Mouse (Mus musculus) cerebellum, adult 8-10 months (tissue): ENCODE results near the gene Etv6.
"Not testable (repeated sequence)": the region's sequence is repeated elsewhere in the genome, so short reads cannot be mapped to it uniquely, and the experiment has no call there.

ENCODE experiments used
- DNase-seq: peaks from one replicate; pipeline ENCODE4 v3.0.0; 2022

The Etv6 gene

DNA sequence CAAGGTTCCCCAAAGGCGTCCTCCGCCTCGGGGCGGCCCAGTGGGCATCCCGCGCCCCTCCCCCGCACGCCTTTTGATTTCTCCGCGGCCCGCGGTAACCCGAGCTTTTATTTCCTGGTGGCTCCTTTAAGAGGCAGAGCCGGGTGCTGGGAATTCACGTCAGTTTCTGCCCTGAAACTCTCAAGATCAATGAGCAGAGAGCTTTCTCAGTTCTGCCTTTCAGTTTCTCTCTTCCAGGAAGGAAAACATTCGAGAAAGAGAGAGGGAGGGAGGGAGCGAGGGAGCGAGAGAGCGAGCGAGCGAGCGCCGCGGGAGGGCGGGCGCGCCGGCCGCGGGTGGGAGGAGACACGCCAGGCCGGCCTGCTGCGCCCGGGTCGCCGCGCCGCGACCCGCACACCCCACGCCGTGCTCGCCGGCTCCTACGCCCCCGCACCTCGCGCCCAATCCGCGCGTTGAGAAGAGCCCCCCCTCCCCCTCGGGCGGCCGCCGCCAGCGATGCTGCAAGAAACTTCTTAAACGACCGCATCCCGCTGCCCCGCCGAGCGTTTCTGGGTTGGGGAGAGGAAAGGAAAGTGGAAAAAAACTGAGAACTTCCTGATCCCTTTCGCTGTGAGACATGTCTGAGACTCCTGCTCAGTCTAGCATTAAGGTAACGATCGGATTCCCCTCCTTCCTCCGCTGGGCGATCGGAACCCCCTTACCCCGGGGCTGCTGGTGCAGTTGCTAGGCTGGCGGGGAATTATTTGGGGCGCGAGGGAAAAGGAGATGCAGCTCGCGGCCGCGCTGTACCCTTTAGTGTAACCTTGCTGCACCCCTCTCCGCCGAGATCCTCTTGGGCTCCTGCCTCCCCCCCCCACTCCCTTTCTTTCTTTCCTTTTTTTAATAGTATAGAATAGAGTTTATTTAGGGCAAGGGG lies at the start of gene Etv6:
Gene Etv6 (plus strand): TSS at position 211 of the 916 bp plus-strand sequence.
- DNase-seq, result peak; percentile 66

DNA sequence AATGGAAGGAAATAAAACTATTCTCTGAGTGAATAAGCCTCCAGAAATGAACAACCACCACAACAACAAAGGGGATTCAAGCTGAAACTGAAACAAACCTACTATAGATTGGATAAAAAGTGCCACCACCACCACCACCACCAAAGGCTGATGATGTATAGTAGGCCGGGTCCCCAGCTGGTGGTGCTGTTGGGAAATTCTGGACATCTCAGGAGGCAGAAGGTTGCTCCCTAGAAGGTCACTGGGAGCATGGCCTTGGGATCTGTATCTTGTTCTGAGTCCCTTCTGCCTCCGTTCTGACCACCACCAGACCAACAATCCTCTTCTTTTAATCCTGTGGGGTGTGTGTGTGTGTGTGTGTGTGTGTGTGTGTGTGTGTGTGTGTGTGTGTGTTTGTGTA lies 49.3 kb upstream of the Etv6 start:
- DNase-seq, result no peak

DNA sequence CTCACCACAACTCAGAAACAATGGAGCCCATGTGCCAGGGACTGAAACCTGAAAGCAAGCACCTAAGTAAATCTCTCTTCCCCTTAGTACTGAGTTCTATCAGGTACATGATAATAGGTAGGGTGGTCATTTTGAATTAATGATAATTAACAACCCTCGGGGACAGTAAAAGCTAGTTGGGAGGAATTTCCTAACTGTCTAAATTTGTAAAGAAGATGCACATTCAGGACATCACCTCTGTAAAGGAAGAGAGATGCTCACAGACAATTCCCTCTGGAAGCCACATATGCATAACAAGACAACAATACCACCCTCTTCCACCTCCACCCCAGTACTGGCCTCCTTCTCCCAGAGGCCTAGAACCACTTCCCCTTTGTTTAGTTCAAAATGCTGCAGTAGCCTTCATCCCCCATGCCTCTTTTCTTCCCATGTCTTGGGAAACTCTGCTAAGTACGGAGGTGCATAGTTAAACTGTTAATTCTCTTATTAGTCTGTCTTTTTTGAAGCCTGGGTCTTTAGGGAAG lies 48.4 kb upstream of the Etv6 start:
- DNase-seq, result no peak

DNA sequence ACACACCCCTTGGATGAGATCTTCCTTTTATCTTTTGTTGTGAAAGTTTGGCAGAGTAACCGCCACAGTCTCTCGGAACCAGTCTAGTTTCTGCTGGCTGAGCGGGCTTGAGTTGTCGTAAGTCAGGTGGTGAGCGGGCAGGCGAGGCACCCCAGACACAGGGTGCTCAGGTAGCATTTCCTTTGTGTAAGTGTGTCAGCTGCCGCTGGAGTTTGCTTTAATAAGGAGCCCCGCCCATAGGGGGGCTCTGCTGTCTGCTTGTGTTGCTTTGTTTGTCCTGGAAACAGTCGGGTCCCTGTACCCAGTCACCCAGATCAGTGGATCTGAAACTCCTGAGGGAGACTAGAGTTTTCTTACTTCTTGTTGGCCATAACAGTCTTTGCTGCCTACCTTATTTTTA lies 47.5 kb upstream of the Etv6 start:
- no peak for DNase-seq

DNA sequence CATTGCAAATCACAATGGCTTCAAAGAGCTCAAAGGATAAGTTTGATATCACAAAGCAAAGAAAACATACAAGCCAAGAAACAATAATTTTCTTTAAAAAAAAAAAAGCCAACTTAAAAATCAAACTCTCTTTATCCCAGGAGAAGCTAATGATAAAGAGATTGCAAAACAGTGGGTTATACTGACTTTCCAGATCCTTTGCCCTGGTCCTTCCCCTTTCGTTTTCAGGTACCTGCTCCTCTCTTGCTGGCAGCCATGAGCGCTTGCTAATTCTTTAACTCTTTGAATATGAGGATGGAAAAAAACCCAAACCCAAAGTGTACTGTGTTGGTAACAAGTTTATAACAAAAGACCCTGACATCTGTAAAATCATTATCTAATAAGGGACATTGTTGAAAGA lies 38.0 kb upstream of the Etv6 start:
- no peak for DNase-seq

DNA sequence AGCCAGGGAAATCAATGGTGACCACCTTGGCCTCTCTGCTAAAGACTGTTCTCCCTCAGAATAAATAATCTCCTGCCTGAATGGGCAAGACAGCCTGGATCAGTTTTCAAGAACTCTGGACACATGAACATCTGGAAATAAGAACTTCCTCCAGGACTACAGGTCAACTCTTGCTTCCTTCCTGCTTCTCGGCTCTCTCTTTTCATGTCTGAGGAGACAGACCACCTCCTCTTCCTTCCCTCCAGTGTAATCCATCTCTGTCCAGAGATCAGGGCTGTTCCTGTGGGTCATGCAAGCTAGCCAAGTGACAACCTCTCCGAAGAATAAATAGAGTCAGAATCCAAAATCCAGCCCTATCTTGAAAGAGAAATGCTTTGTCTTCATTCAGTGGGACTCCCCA lies 37.6 kb upstream of the Etv6 start:
- no peak for DNase-seq

DNA sequence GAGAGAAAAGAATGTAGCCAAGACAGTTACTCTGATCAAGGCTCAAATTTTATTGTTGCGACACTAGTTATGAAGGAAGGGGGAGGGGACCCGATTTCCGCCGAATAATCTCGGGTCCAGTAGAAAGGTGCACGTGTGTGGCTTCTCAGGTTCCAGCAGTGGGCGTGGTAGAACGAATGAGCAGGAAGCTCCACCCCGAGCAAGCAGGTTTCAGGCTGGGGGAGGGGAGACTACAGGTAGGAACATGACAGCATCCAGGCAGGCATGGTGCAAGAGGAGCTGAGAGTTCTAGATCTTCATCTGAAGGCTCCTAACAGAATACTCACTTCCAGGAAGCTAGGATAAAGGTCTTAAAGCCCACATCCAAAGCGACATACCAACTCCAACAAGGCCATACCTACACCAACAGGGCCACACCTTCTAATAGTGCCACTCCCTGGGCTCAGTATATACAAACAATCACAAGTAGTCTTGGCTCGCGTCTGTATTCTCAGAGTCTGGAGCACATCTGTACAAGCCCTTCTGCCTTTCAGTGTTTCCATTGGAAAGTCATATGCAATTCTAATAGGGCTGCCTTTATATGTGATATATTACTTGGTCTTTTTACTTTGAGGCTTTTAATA lies 20.9 kb upstream of the Etv6 start:
- DNase-seq, result not testable (repeated sequence)

DNA sequence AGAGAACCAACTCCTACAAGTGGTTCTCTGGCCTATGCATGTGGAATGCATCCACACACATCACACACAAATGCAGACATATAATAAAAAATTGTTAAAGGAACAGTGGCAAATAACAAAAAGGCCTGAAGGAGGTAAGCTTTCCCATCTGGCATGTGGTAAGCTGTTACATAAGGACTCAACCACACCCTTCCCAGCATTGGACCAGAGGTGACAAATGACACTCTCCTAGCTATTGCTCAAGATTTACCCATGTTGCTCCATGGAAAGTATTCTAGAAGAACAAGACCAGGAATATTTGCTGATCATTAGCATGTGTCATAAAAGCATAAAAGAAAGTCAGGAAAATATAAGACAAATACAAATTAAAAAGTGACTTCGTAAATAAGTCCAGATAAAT lies 16.7 kb upstream of the Etv6 start:
- DNase-seq, result no peak

DNA sequence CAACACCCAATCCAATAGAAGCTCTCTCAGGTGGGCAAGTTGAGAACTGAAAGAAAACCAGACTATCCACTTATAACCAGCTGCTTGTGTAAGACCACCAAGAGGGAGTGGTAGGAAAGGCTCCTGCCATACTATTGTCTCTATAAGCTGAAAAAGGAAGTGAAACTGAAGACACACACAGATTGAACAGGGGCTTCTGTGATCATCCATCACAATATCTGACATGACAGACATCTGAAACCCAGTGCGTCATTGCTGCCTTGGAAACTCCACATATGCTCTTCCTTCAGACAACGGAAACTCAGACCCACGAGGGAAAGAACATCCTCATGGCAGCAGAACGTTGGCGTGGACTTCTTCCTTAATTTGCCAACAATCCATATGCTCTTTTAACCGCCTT lies 14.7 kb upstream of the Etv6 start:
- no peak for DNase-seq

DNA sequence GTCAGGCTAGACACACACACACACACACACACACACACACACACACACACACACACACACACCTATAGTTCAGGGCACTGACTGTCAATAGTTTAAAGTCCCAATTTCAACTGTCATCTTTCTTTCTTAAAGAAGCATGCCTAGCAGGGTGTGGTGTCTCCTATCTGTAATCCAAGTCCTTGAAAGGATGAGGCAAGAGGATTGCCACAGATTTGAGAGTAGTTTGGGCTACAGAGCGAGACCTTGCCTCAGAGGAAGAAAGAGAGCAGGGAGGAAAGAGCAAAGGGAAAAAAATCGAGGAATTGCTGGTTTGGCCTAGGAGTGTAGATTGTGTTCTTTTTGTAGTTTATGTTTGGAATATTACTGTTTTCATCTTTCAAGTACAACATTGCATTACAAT lies 9.2 kb upstream of the Etv6 start:
- no peak for DNase-seq

DNA sequence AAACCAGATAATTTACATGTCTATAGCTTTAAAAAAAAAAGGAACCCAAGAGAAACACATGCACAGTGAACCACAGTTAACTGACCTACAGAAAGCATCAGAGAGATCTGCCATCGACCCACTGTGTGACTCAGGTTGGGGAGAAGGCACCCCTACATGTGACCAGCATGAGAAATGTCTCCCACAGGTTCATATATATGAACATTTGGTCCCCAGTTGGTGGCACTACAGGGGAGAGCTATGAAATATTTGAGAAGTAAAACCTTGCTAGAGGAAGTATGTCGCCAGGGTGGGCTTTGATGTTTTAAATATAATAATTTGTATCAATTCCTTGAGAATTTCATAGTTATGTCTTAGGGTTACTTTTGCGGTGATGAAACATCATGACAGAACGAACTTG lies 8.5 kb upstream of the Etv6 start:
- no peak for DNase-seq

DNA sequence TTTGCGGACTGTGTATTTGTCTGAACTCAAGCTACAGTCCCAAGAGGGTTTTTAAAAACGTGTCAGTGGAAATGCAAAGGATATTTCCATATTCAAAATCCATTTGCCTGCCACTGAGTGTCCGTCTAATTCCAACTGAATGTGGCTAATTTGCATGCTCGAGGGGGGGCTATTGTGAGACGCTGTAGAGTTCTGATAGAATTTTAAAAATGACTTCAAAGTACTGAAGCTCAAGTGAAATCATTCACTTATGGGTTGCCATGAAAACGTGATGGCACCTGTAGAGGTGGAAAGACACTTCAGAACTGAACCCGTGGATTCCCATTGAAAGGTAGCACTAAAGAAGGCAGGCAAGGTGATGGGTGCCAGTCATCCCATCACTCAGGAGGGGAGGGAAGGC lies 3.0 kb upstream of the Etv6 start:
- no peak for DNase-seq

DNA sequence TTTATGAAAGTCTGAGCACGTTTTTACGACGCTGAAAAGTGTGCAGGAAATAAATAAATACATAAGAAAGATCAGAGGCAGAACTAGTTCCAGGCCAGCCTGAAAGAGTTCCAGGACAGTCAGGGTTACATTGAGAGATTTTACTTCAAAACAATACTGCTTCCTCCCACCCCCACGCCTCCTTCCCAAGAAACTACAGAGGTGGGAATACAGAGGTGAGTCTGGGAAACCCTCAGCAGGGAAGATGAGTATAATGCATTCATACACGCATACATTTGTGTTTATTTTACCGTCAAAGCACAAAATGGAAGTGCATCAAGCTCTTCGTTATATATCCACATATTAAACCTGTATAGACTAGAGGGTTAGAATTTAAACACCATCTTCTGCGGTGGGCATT lies 1.1 kb upstream of the Etv6 start:
- peak; percentile 30 for DNase-seq

DNA sequence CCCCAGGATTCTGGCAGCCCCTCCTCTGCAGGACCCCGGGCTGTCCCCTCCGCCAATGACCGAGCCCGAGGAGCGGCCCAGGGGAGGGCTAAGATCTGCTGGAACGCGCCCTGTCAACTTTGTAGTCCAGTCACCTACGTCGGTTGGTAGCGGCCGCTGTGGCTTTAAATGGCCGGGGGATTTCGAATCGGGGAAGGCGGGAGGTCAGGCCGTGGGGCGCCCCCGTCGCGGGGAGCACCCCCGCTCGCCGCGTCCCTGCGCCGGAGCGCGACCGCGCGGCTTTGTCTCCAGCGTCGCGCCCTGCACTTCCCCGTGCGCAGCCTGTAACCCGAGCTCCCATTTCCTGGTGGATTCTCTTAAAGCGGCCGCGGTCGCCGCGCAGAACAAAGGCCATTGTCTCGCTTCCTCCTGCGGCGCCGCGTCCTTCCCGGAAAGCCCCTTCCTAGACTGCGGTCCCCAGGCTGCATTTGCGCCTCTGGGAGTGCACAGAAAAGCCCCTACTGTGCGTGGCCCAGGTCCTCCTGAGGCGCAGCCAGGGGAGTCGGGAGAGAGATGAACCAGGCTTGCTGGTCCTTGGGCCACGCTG lies 503 bp upstream of the Etv6 start:
- peak; percentile 77 for DNase-seq

DNA sequence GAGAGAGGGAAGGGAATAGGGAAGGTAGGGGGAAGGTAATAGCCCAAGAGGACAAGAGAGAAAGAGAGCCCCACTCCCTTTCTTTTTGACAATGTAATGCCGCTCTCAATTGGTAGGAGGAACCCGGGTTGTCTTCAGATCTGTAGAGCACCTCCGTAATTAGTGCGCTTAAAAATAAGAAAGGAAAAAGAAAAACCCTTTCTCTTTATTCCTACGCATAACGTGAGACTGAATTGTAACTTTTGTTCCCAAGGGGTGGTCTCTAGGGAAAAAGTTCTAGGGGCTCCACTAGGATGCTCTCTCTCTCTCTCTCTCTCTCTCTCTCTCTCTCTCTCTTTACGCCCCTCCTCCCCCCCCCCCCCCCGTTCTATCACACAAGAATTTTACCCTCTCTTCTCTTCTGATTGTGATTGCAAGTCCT lies 1.0 kb downstream of the Etv6 start:
- no peak for DNase-seq

DNA sequence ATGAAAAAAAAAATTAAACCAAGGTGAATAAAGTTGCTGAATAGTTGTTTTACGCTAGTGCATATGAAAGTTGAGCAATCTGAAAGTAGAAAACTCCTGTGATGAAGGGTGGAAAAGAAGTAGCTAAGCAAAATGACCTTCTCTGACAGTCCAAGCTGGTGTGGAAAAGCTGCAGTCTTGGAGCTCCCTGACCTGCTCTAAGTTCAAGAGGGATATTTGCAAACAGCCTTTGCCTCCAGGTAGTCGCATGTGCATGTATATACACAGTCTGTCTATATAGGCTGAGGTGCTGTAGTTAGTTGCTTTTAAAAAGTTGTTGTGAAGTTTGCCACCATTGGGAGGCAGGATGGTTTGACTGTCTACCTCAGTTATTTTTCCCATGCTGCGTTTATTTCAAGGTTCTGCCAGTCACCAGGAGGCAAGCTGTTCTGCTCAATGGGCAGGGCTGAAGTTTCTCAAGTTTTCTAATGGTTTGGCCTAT lies 1.5 kb downstream of the Etv6 start:
- DNase-seq, result no peak

DNA sequence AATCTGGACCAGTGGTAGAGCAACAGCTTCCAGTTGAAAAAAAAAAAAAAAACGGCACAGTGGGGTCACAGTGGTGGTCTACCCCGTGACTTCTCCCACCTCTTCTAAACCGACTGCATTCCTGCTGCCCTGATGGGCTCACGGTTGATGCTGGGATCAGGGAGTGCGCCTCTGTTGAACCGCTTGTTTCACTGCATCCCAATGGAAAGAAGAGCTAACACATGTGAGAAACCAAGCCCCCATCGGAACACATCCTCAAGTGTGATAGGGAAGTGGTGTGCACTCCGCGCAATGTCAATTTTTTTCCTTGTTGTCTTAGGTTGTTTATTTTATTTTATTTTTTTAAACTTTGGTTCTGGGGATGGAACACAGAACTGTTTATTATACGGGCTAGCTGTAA lies 2.5 kb downstream of the Etv6 start:
- no peak for DNase-seq

DNA sequence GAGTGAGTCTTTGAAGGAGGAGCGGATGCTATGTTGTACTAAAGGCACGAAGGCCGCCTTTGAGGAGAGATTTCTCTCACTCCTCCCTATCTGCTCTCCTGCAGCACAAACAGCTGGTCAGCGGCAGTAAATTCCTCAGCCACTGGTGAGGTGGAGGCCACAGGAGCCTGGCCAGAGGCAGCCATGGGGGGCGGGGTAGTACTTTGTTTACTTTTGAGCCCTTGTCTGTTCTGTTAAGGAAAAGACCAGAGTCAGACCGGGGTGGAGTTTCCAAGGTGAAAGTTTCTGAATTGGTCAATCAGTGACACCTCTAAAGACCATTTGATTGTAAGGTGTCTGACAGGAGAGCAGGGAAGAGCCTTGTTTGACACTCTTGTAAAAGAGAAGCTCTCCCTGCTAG lies 3.4 kb downstream of the Etv6 start:
- no peak for DNase-seq

DNA sequence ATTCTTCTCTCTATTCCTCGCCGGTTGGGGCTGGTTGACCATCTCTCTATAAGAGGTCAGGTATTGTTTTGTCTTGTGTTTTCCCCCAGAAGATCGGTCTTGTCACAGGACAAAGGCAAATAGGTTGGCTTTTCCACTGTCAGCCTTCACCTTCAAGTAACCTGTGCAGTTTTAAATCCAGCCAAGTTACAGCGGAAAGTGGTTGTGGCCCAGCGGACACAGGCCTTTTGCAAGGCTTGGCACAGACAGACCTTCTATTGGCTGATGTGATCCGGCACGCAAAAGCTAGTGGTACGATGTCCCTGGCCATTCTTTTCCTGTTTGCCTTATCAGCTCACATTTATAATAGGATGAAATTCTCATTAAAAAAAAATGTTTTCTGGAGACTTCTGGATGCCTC lies 3.9 kb downstream of the Etv6 start:
- no peak for DNase-seq

DNA sequence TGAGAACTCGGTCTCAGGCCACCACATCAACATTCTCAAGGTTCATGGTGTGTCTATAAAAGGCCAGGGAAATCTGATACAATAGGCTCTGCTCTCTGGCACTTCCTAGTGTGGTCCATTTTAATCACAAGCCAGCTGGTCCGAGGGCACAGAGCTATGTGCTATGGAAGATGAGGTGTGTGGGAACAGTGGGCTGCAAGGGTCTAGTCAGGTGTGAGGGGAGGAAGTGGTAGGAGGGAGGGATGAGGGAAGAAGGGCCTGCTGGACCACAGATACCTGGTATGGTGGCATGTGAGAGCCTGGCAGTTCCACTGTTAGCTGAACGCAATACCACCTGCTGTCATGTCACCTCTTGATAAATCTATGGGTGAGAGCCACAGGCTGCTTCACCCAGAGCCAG lies 4.8 kb downstream of the Etv6 start:
- DNase-seq, result no peak

DNA sequence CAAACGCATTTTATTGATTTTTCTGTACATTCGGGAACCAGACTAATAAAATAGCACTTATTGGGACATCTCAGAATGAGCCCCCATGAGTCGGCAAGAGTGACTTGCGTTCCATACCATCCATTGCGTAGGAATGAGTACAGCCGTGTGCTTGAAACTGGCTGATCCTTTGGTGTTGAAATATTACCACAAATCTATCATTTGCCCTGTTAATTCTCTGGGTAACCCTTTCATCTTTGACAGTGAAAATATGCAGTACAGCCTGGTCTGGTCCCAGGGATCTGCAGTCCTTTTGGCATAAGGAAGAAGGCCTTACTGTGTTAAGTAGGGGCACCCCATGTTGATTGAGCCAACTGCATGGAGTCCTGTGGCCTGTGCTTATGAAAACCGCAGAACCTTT lies 5.8 kb downstream of the Etv6 start:
- no peak for DNase-seq

DNA sequence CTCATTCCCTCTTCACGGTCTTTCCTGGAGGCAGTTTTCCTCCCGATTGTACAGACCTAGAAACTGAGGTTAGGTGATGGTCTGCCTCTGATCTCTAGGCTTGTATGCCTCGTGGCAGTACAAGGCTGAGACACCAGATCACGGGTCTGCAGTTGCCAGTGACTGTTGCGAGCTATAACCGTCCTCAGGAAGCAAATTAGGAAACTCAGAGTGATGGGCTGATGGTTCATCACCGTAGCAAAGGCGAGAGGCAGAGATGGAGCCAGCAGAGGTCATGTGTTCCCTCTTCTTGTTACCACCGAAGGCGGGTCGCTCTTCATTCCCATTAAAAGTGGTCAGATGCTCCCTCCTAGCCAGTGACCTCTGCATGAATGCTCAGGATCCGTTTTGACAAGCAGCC lies 6.4 kb downstream of the Etv6 start:
- DNase-seq, result no peak

DNA sequence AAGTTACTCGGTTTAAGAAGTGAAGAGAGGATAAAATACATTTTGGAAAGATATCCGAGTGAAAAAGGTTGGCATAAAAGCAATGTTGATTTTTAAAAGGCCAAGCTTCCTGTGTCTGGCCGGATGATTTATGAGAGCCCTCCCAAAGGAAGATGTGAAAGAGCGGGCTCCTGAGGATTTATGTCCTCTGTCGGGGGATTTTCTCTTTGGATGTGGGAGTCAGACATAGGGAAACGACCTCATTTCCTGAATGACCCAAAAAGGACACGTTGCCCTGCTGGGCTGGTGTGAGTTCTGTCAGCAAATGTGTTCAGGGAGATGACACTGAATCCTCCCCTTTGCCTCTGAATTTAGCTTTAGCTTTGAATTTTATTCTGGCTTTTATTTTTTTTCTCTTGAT lies 8.0 kb downstream of the Etv6 start:
- no peak for DNase-seq
